Mouse (Mus musculus) monocyte, adult 2 months (primary cell): Measurements from ENCODE around the gene Olfr1.

Experiments used
- DNase-seq, 2 experiments: peaks; one replicate each; pipeline ENCODE4 v3.0.0; 2022; ENCODE audit warnings: low spot score in 2 of 2, low read depth in 1 of 2

The Olfr1 gene

DNA sequence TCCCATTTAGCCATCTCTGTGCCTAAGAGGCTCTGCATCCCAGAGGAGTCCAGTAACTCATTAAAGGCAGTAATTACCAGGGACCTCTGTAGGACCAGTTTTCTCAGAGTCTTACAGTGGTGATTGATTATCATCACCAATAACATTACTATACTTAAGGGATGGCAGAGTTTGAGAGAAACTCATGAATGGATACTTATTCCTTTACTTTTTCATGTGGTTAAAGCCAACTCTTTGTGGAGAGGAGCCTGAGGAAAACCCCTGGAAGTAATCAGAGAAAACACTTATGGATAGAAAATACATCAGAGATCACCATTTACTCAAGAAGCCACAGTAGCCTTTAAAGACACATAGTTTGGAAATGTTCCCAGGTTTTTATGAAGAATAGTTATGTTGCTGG lies at the start of gene Olfr1:
TSS of gene Olfr1 (minus strand) at position 101 of the 400 bp plus-strand sequence.
- DNase-seq = no peak

DNA sequence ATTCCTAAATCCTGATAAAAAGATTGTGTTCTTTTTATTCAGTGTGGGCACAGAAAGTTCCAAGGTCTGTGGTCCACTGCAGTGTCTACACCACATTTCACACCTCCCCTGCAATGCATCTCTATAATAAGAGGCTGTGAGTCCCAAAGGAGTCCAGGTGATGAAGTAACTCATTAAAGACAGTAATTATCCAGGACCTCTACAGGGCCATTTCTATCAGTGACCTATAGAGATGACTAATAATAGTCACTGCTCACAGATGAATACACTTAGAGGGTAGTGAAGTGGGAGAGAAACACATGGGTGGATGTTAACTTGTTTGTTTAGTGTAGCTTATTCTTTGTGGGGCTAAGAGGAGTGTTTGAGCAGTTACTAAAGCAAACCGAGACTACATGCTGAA lies 29.0 kb upstream of the Olfr1 start, which contains the start of gene Olfr378:
TSS of gene Olfr378 (minus strand) at position 101 of the 400 bp plus-strand sequence.
- no peak for DNase-seq

DNA sequence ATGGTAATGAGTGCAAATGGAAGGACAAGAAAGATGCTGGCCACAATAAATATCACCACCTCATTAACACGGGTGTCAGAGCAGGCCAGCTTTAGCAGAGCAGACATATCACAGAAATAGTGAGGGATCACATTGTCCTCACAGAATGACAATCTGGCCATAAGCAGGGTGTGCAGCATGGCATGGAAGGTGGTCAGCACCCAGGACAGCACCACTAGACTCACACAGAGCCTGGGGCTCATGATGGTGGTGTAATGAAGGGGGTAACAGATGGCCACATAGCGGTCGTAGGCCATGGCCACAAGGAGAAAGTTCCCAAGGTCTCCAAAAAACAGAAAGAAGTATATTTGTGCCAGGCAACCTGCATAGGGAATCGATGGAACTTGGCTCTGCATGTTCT lies 4.0 kb downstream of the Olfr1 start:
- no peak for DNase-seq

DNA sequence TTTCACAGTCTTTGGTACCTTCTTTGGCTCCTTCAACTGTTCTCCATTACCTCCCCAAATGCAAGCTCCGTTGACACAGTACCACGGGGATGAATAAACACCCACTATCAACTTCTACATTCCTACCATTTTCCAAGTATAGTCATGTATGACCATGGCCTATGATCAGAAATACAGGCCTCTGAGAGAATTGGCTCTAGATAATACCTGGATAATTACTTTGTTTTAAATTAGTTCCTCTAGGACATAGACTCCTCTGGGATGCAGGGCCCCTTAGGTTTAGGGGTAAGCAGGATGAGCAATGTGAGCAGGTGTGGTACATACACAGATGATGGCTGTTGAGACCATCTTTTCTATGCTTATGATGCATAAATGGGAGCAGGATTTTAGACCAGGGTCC lies 28.5 kb downstream of the Olfr1 start, which contains the start of gene Olfr376:
TSS of gene Olfr376 (plus strand) at position 301 of the 400 bp plus-strand sequence.
- no peak for DNase-seq

DNA sequence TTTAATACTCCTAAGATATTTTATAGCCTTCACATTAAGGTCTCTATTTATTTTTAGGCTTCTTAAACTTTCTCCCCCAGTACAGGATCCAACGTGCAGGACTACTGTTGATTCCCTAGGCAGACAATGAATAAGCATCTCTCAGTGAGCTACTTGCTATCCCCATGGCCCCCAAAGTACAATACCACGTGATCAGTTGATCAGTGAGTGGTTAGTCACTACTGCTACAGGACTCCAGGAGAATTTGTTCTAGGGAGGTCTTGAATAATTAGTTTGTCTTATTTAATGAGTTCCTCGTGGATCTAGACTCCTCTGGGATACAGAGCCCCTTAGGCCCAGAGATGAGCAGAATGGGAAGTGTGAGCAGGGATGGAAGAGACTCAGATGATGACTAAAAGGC lies 48.9 kb downstream of the Olfr1 start, which contains the start of gene Olfr20:
TSS of gene Olfr20 (plus strand) at position 301 of the 400 bp plus-strand sequence.
- DNase-seq = no peak
